Mouse (Mus musculus): Measurements from ENCODE around the gene Rpl13.

DNA sequence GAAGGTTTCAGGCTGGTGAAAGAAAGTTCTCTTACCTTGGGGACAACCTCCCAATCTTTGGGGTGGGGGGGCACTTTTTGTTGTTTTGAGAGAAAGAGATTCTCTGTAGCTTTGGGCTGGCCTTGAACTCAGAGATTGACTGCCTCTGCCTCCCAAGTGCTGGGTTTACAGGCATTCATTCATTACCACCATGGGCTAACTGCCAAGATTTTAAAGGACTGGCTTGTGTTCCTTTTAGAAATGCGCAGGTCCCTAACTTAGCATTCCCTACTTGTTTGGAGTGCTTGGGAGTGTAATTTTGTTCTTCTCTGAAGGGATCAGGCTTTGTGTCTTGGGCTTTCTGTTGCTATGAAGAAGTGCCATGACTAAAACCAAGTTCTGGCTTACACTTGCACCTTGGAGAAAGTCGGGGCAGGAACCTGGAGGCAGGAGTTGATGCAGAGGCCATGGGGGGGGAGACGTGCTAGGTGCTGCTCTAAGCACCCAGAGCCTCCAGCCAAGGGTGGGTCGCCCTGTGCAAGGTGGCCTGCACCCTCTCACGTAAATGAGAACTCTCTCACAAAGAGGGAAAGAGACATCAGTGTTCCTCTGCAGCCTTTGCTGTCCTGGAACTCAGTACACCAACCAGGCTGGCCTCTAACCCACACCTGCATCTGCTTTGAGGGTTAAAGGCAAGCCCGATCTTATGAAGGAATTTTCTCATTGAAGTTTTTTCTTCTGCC is 2.1 kb downstream of the Rpl13 start:
- TF ChIP-seq CTCF (IDR thresholded peaks at IDR 0.05) (no peak), EP300 (IDR thresholded peaks at IDR 0.05) (no peak)
